Mouse (Mus musculus) midbrain, embryonic 13.5 days (tissue): ENCODE measurements around the gene Fam50b. TPM values are rescaled to one million over a fixed set of nuclear protein-coding genes. Genes with fewer than 3 reads are reported as not detected.

Source experiments
- ATAC-seq: fragments of 200-750 bp; cut with Nextera tagmentation; 2 replicates; pipeline ENCODE4 v1.8.0; 2017; ENCODE audit warnings: mild to moderate bottlenecking, moderate TSS enrichment, moderate library complexity
- H3K27ac ChIP-seq: fragments of 300-500 bp; sonication (generic); 2 replicates; pipeline ENCODE4 v1.5.1; 2015; ENCODE audit warnings: inconsistent platforms, mild to moderate bottlenecking, moderate library complexity
- H3K27me3 ChIP-seq: fragments of 300-500 bp; sonication (generic); 2 replicates; pipeline ENCODE4 v1.6.1; 2015; ENCODE audit warnings: mild to moderate bottlenecking, inconsistent platforms
- H3K36me3 ChIP-seq: fragments of 300-500 bp; sonication (generic); 2 replicates; pipeline ENCODE4 v1.6.1; 2015; ENCODE audit warnings: mild to moderate bottlenecking, inconsistent platforms
- H3K4me1 ChIP-seq: fragments of 300-500 bp; sonication (generic); replicated peaks from 2 replicates; pipeline ENCODE4 v1.6.1; 2015; ENCODE audit warnings: inconsistent platforms
- H3K4me2 ChIP-seq: fragments of 300-500 bp; sonication (generic); replicated peaks from 2 replicates; pipeline ENCODE4 v1.6.1; 2015; ENCODE audit warnings: moderate library complexity, mild to moderate bottlenecking, inconsistent platforms
- H3K4me3 ChIP-seq: fragments of 300-500 bp; sonication (generic); replicated peaks from 2 replicates; pipeline ENCODE4 v1.5.1; 2015; ENCODE audit warnings: mild to moderate bottlenecking, inconsistent platforms
- H3K9ac ChIP-seq: fragments of 300-500 bp; sonication (generic); replicated peaks from 2 replicates; pipeline ENCODE4 v1.6.1; 2015; ENCODE audit warnings: mild to moderate bottlenecking, inconsistent platforms
- H3K9me3 ChIP-seq: fragments of 300-500 bp; sonication (generic); 2 replicates; pipeline ENCODE4 v1.6.1; 2016; ENCODE audit warnings: mild to moderate bottlenecking, inconsistent platforms
- WGBS: fragments of 180-500 bp; shearing (Covaris S2); methylation state at CpG from one replicate; pipeline ENCODE4 v1.1.7; 2015; 5-methylcytosine and 5-hydroxymethylcytosine counted together
- polyA plus RNA-seq: library from polyadenylated mRNA; unstranded; fragments of >200 nt; fragmentation: Nextera tagmentation; extraction: Ambion mirVana; gene quantifications from 2 replicates; pipeline ENCODE4 v1.2.1, GENCODE M21; 2015

Gene Fam50b
- polyA plus RNA-seq, 1 experiment from 2014 or later: not detected

- no peak overlapping the region for H3K9ac ChIP-seq
- H3K9me3 ChIP-seq: no peaks in the 10 kb centered on the region
- 84% methylated on average over 9 of the region's 9 CpGs for WGBS
- H3K36me3 ChIP-seq: no peaks in the 10 kb centered on the region
- no peaks in the 10 kb centered on the region for H3K27me3 ChIP-seq
- no peak overlapping the region for H3K4me3 ChIP-seq
- ATAC-seq: no peak
- H3K4me2 ChIP-seq: no peak overlapping the region
- H3K4me1 ChIP-seq: no peaks in the 10 kb centered on the region
- no peak overlapping the region for H3K27ac ChIP-seq
Observed at GRCm38 (mm10) chr13:34741254-34741653, 6.6 kb downstream of the Fam50b start.

GRCm38 (mm10) chr13:34741813-34742568 is 7.3 kb downstream of the Fam50b start:
- H3K9ac ChIP-seq: no peak overlapping the region
- peaks cover 3% of the 10 kb centered on the region; the same call in 1 of the 2 replicates for H3K9me3 ChIP-seq
- H3K4me3 ChIP-seq: no peak overlapping the region
- H3K4me1 ChIP-seq: no peaks in the 10 kb centered on the region
- H3K27ac ChIP-seq: no peak overlapping the region
- no peak overlapping the region for H3K4me2 ChIP-seq
- no peaks in the 10 kb centered on the region for H3K27me3 ChIP-seq
- ATAC-seq: no peak
- WGBS: 81% methylated on average over 3 of the region's 3 CpGs
- peaks cover 2% of the 10 kb centered on the region for H3K36me3 ChIP-seq

- Histone ChIP-seq H3K4me2 (no peak overlapping the region), H3K27me3 (no peaks in the 10 kb centered on the region), H3K36me3 (peaks cover 5% of the 10 kb centered on the region), H3K9ac (no peak overlapping the region), H3K4me1 (no peaks in the 10 kb centered on the region), H3K27ac (no peak overlapping the region), H3K9me3 (peaks cover 5% of the 10 kb centered on the region), H3K4me3 (no peak overlapping the region)
- WGBS: 97% methylated on average over 34 of the region's 34 CpGs
- no peak for ATAC-seq
Observed at GRCm38 (mm10) chr13:34746811-34747210, 12.2 kb downstream of the Fam50b start.

DNA sequence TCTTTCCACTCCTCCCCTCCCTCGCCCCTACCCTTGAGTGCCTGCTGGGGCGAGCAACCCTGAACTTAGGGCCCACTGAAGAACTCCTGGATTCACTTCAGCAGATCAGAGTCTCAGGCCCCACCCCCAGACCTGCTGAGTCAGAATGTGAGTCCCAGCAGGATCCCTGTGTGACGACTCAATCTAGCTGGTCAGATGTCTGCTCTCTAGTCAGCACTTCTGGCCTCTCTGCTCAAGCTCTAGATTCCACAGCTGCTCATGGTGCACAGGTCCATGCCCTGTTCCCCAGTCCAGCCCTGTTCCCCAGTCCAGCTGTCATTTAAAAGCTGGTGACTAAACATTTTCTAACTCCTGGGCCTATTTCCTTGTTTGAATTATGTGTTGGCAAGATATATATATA is 13.9 kb downstream of the Fam50b start:
- ATAC-seq: no peak
- H3K9ac ChIP-seq: no peak overlapping the region
- no peak overlapping the region for H3K4me3 ChIP-seq
- peaks cover 5% of the 10 kb centered on the region for H3K9me3 ChIP-seq
- no peaks in the 10 kb centered on the region for H3K27me3 ChIP-seq
- no peak overlapping the region for H3K27ac ChIP-seq
- WGBS: 50% methylated on average over 3 of the region's 3 CpGs
- no peaks in the 10 kb centered on the region for H3K4me1 ChIP-seq
- H3K4me2 ChIP-seq: no peak overlapping the region
- peaks cover 5% of the 10 kb centered on the region for H3K36me3 ChIP-seq

GRCm38 (mm10) chr13:34759202-34759601 is 24.6 kb downstream of the Fam50b start:
- no peak overlapping the region for H3K4me2 ChIP-seq
- no peak for ATAC-seq
- H3K4me3 ChIP-seq: no peak overlapping the region
- H3K27ac ChIP-seq: no peak overlapping the region
- H3K9ac ChIP-seq: no peak overlapping the region
- no peaks in the 10 kb centered on the region for H3K27me3 ChIP-seq
- peaks cover 14% of the 10 kb centered on the region for H3K4me1 ChIP-seq
- 97% methylated on average over 9 of the region's 9 CpGs for WGBS
- H3K9me3 ChIP-seq: no peaks in the 10 kb centered on the region
- H3K36me3 ChIP-seq: no peaks in the 10 kb centered on the region

GRCm38 (mm10) chr13:34760518-34761287 is 26.1 kb downstream of the Fam50b start:
- H3K27ac ChIP-seq: no peak overlapping the region
- peak; percentile 56; the same call in 1 of the 2 replicates for ATAC-seq
- H3K27me3 ChIP-seq: no peaks in the 10 kb centered on the region
- no peak overlapping the region for H3K4me2 ChIP-seq
- 1% methylated on average over 7 of the region's 7 CpGs for WGBS
- H3K4me1 ChIP-seq: peaks cover 14% of the 10 kb centered on the region
- H3K4me3 ChIP-seq: no peak overlapping the region
- no peaks in the 10 kb centered on the region for H3K36me3 ChIP-seq
- no peak overlapping the region for H3K9ac ChIP-seq
- no peaks in the 10 kb centered on the region for H3K9me3 ChIP-seq

- Histone ChIP-seq H3K36me3 (no peaks in the 10 kb centered on the region), H3K27me3 (no peaks in the 10 kb centered on the region), H3K9me3 (no peaks in the 10 kb centered on the region), H3K9ac (no peak overlapping the region), H3K27ac (no peak overlapping the region), H3K4me2 (no peak overlapping the region), H3K4me1 (peaks cover 14% of the 10 kb centered on the region), H3K4me3 (no peak overlapping the region)
- ATAC-seq: no peak
- 52% methylated on average over 5 of the region's 5 CpGs for WGBS
Observed at GRCm38 (mm10) chr13:34762136-34762535, 27.5 kb downstream of the Fam50b start.

DNA sequence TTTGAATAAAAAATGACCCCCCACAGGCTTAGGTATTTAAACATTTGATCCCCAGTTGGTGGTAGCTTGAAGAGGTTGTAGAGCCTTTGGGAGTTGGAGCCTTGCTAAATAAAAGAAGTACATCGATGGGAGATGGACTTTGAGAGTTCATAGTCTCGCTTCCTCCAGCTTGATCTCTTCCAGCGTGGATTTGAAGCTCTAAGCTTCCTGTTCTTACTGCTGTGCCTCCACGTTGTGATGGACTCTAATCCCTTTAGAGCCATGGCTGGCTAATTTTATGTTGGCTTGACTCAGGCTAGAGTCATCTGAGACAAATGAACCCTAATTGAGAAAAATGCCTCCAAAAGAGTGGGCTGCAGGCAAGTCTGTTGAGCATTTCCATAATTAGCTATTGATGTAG is 28.2 kb downstream of the Fam50b start:
- H3K4me1 ChIP-seq: peaks cover 14% of the 10 kb centered on the region
- WGBS: 34% methylated on average over 4 of the region's 4 CpGs
- no peaks in the 10 kb centered on the region for H3K27me3 ChIP-seq
- no peaks in the 10 kb centered on the region for H3K9me3 ChIP-seq
- H3K27ac ChIP-seq: no peak overlapping the region
- H3K4me3 ChIP-seq: no peak overlapping the region
- no peak for ATAC-seq
- H3K9ac ChIP-seq: no peak overlapping the region
- H3K4me2 ChIP-seq: no peak overlapping the region
- no peaks in the 10 kb centered on the region for H3K36me3 ChIP-seq

GRCm38 (mm10) chr13:34765269-34765668 is 30.6 kb downstream of the Fam50b start:
- Histone ChIP-seq H3K4me2 (no peak overlapping the region), H3K27me3 (no peaks in the 10 kb centered on the region), H3K9ac (no peak overlapping the region), H3K9me3 (no peaks in the 10 kb centered on the region), H3K27ac (no peak overlapping the region), H3K4me1 (peaks cover 9% of the 10 kb centered on the region), H3K4me3 (no peak overlapping the region), H3K36me3 (no peaks in the 10 kb centered on the region)
- WGBS: 92% methylated on average over 5 of the region's 5 CpGs
- no peak for ATAC-seq

- WGBS: 85% methylated on average over 4 of the region's 4 CpGs
- ATAC-seq: no peak
Observed at GRCm38 (mm10) chr13:34766572-34766971, 31.9 kb downstream of the Fam50b start.

DNA sequence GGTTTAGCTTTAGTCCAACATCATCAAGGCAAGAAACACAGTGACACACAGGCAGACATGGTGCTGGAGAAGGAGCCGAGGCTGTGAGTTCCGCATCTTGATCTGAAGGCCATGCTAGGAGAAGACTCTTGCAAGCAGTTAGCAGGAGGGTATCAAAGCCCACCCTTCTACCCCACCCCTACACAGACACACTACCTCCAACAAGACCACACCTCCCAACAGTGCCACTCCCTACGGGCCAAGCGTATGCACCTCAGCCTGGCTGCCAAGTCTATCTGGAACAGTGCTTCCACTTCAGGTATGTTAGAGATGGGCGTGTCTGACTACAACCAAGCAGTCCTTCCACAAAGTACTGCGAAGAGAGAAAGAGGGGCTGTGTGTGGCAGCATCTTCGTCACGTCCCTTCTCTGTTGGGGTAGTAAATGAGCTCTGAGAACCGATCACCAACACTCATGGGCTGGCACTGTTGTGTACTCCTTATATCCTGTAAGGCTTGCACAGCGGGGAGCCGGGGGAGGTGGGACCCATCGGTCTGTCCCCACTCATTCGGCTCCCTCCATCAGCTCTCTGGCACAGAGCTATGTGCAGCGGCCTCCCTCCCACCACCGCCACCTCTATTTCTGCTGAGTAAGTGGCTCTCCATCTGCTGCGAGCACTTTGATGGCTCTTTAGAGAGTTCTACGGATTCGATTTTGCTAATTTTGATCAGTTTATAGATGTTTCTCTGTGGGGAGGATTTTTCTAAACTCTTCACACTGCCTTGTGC is 33.1 kb downstream of the Fam50b start:
- no peak overlapping the region for H3K4me3 ChIP-seq
- H3K27ac ChIP-seq: no peak overlapping the region
- no peaks in the 10 kb centered on the region for H3K4me1 ChIP-seq
- no peak overlapping the region for H3K4me2 ChIP-seq
- ATAC-seq: 0 out of 2 replicates have a peak, but pooled peaks have one; percentile 14
- 84% methylated on average over 18 of the region's 18 CpGs for WGBS
- no peaks in the 10 kb centered on the region for H3K27me3 ChIP-seq
- no peaks in the 10 kb centered on the region for H3K36me3 ChIP-seq
- H3K9ac ChIP-seq: no peak overlapping the region
- no peaks in the 10 kb centered on the region for H3K9me3 ChIP-seq

More at GRCm38 (mm10) chr13:34766572-34766971, 31.9 kb downstream of the Fam50b start:
- no peak overlapping the region for H3K4me3 ChIP-seq
- no peak overlapping the region for H3K9ac ChIP-seq
- no peaks in the 10 kb centered on the region for H3K36me3 ChIP-seq
- no peak overlapping the region for H3K4me2 ChIP-seq
- H3K4me1 ChIP-seq: no peaks in the 10 kb centered on the region
- no peaks in the 10 kb centered on the region for H3K27me3 ChIP-seq
- no peaks in the 10 kb centered on the region for H3K9me3 ChIP-seq
- H3K27ac ChIP-seq: no peak overlapping the region

DNA sequence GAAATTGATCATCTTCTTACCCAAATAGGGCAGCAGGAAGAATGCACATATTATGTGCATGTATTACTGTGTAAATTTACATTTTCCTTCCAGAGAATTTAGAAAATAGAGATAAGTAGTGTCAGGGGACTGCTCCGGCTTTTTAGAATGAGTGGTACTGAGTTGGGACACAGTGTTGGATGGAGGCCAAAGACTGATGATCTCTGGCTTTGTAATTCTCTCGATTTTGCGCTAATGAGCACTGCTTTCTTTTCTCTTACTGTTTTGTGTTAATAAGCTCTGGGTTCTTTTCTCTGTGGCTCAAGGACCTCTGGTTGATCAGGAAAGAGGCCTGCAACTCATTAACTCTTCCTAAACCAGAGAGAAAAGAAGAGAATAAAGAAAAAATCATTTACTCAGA is 42.1 kb downstream of the Fam50b start:
- no peak overlapping the region for H3K4me3 ChIP-seq
- no peaks in the 10 kb centered on the region for H3K4me1 ChIP-seq
- no peaks in the 10 kb centered on the region; the same call in 1 of the 2 replicates for H3K27me3 ChIP-seq
- ATAC-seq: peak; percentile 24; the same call in 1 of the 2 replicates
- no peak overlapping the region for H3K9ac ChIP-seq
- 56% methylated on average over 3 of the region's 3 CpGs for WGBS
- H3K36me3 ChIP-seq: no peaks in the 10 kb centered on the region
- H3K27ac ChIP-seq: no peak overlapping the region
- H3K9me3 ChIP-seq: no peaks in the 10 kb centered on the region
- H3K4me2 ChIP-seq: no peak overlapping the region
